Mouse (Mus musculus): ENCODE results near the gene Tmem126a.

Tmem126a gene

GRCm38 (mm10) chr7:90456845-90457468 lies at the start of gene Tmem126a:
TSS of gene Tmem126a (minus strand) at chr7:90457229.
- DNase-seq (ENCODE audit: low read depth), result peak; percentile 82

GRCm38 (mm10) chr7:90482607-90483006 lies 25.6 kb upstream of the Tmem126a start:
- DNase-seq (ENCODE audit: low read depth), result no peak

GRCm38 (mm10) chr7:90476313-90477245 lies 19.6 kb upstream of the Tmem126a start, which contains the start of gene Dlg2:
TSS of gene Dlg2 (plus strand) at chr7:90476672.
- no peak for DNase-seq (ENCODE audit: low read depth)

- peak; percentile 99 for DNase-seq (ENCODE audit: low read depth)
Observed at GRCm38 (mm10) chr7:90475793-90476312, 18.8 kb upstream of the Tmem126a start, which contains the start of gene Tmem126b. TSS of gene Tmem126b (minus strand) at chr7:90476001.

- no peak for DNase-seq (ENCODE audit: low read depth)
Observed at GRCm38 (mm10) chr7:90473511-90473910, 16.5 kb upstream of the Tmem126a start.

- no peak for DNase-seq (ENCODE audit: low read depth)
Observed at GRCm38 (mm10) chr7:90461441-90461840, 4.4 kb upstream of the Tmem126a start.

GRCm38 (mm10) chr7:90460930-90461329 lies 3.9 kb upstream of the Tmem126a start:
- DNase-seq (ENCODE audit: low read depth), result no peak

- no peak for DNase-seq (ENCODE audit: low read depth)
Observed at GRCm38 (mm10) chr7:90460330-90460729, 3.3 kb upstream of the Tmem126a start.

GRCm38 (mm10) chr7:90457517-90457916 lies 488 bp upstream of the Tmem126a start:
- no peak for DNase-seq (ENCODE audit: low read depth)

- no peak for DNase-seq (ENCODE audit: low read depth)
Observed at GRCm38 (mm10) chr7:90456149-90456844, 732 bp downstream of the Tmem126a start.

GRCm38 (mm10) chr7:90444206-90444605 lies 12.8 kb downstream of the Tmem126a start:
- DNase-seq (ENCODE audit: low read depth), result no peak

- DNase-seq (ENCODE audit: low read depth), result no peak
Observed at GRCm38 (mm10) chr7:90443101-90444091, 13.6 kb downstream of the Tmem126a start.

GRCm38 (mm10) chr7:90442518-90443080 lies 14.4 kb downstream of the Tmem126a start, which contains the start of gene Crebzf:
TSS of gene Crebzf (plus strand) at chr7:90442729.
- peak; percentile 95 for DNase-seq (ENCODE audit: low read depth)

GRCm38 (mm10) chr7:90442070-90442469 lies 15.0 kb downstream of the Tmem126a start:
- DNase-seq (ENCODE audit: low read depth), result no peak

- no peak for DNase-seq (ENCODE audit: low read depth)
Observed at GRCm38 (mm10) chr7:90440044-90440443, 17.0 kb downstream of the Tmem126a start.

- DNase-seq (ENCODE audit: low read depth), result no peak
Observed at GRCm38 (mm10) chr7:90432221-90432620, 24.8 kb downstream of the Tmem126a start.

GRCm38 (mm10) chr7:90427006-90427405 lies 30.0 kb downstream of the Tmem126a start:
- DNase-seq (ENCODE audit: low read depth), result no peak

GRCm38 (mm10) chr7:90426020-90427001 lies 30.7 kb downstream of the Tmem126a start, which contains the start of gene Ccdc89:
TSS of gene Ccdc89 (plus strand) at chr7:90426577.
- DNase-seq (ENCODE audit: low read depth), result peak; percentile 83

GRCm38 (mm10) chr7:90409934-90410333 lies 47.1 kb downstream of the Tmem126a start:
- DNase-seq (ENCODE audit: low read depth), result peak; percentile 59
